Mouse (Mus musculus) myocyte (in vitro differentiated cells): Measurements from ENCODE around the gene Dock7.

ENCODE experiments used
- E2F4 ChIP-seq: IDR thresholded peaks from one replicate; pipeline ENCODE4 v1.6.1; 2011; ENCODE audit warnings: mild to moderate bottlenecking, control low read depth, moderate library complexity; ENCODE audit not compliant: insufficient read depth
- MAX ChIP-seq: IDR thresholded peaks from one replicate; pipeline ENCODE4 v1.6.1; 2011; ENCODE audit warnings: low read depth, mild to moderate bottlenecking, control low read depth
- POLR2A ChIP-seq: IDR thresholded peaks from one replicate; pipeline ENCODE4 v1.6.1; 2011; ENCODE audit warnings: low read depth, mild to moderate bottlenecking, control low read depth, moderate library complexity; ENCODE audit not compliant: insufficient read length

DNA sequence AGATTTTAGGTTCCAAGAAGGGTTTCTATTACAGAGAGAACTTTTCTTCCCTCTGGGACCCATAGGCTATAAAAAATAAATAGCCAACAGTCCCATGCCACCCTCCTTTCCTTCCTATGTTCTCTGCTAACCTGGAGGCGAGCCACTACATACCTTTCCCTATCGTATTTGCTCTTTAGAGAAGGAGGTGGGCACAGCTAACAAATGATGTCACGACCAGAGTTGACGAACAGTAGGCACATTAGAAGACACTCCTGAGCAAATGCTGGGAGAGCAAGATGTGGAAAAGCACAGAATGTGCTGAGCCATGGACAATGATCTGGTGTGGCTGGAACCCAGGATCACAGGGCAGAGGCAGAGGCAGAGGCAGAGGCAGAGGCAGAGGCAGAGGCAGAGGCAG lies 30.7 kb upstream of the Dock7 start:
- TF ChIP-seq E2F4 (no peak), MAX (no peak), POLR2A (no peak)
